8 mouse cellular contexts compared by ENCODE assay signal in the genomic region with DNA sequence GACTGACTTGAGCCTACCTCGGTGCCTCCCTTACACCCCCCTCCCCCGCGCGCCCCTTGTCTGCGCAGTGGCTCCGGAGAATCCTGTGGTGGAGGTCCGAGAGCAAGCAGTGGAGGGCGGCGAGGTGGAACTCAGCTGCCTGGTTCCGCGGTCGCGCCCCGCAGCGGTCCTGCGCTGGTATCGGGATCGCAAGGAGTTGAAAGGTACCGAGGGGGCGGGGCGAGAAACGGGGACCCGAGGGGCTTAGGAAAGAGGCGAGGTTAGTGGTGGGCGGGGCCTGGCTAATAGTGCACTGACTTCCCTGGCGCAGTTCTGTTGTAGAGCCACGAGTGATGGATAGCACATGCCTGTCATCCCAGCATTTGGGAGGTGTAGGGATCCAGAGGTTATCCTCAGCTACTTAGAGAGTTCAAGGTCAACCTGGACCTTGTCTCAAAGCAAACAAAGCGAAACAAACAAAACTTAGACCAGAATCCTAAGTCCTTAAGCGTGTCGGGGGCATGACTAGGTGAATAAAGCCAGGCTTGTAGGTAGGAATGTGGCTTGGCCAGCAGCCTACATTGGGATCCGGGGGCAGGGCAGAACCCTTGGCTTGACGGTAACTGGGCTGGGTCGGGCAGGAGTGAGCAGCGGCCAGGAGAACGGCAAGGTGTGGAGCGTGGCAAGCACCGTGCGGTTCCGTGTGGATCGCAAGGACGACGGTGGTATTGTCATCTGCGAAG. TPM values are rescaled to one million over a fixed set of nuclear protein-coding genes. Genes with fewer than 3 reads are reported as not detected.
A peak's percentile ranks its signal among the peaks of the same experiment; 100 is the strongest.
DNase-seq lines count a peak whose midpoint lies in the region; ATAC-seq and TF ChIP-seq lines count a peak whose summit lies in the region.

No protein-coding gene starts in this region.

- no peak overlapping the region for H3K9ac ChIP-seq in kidney, embryonic 14.5 days (ENCODE audit: low read depth, low read length)
- no peak overlapping the region for H3K9ac ChIP-seq in midbrain, embryonic 14.5 days (replicated peaks; ENCODE audit: low read length)

- no peak for TF ChIP-seq POLR2A in cerebellum, adult 2 months (IDR thresholded peaks at IDR 0.05; ENCODE audit: borderline replicate concordance, insufficient read depth, low read length)

- peak overlapping the region; percentile 29 for H3K4me3 ChIP-seq in kidney, embryonic 14.5 days (ENCODE audit: low read length)
- no peak overlapping the region for H3K4me3 ChIP-seq in midbrain, embryonic 14.5 days (replicated peaks; ENCODE audit: low read depth, low read length)
- no peak overlapping the region for H3K4me3 ChIP-seq in cerebellum, adult 2 months (replicated peaks; ENCODE audit: insufficient read depth, low read depth, low read length)

- ATAC-seq in kidney, embryonic 14.5 days (ENCODE audit: low FRiP score, low TSS enrichment), result peak; percentile 77
- ATAC-seq in midbrain, embryonic 14.5 days (ENCODE audit: low FRiP score, low TSS enrichment), result 0 out of 2 replicates have a peak, but pooled peaks have one; percentile 7

- peaks cover 13% of the 10 kb centered on the region; the same call in 1 of the 2 replicates for H3K4me1 ChIP-seq in kidney, embryonic 14.5 days (ENCODE audit: control insufficient read depth, insufficient read depth, low read length)
- H3K4me1 ChIP-seq in midbrain, embryonic 14.5 days (ENCODE audit: control insufficient read depth, insufficient read depth, low read length), result peaks cover 15% of the 10 kb centered on the region
- H3K4me1 ChIP-seq in cerebellum, adult 2 months (ENCODE audit: control insufficient read depth, insufficient read depth, low read length), result peaks cover 5% of the 10 kb centered on the region

- peak overlapping the region; percentile 43 for H3K4me2 ChIP-seq in kidney, embryonic 14.5 days (replicated peaks; ENCODE audit: low read depth, low read length)
- H3K4me2 ChIP-seq in midbrain, embryonic 14.5 days (ENCODE audit: low read length), result 0 out of 2 replicates have a peak overlapping the region, but pooled peaks have one; percentile 6

- peaks cover 17% of the 10 kb centered on the region for H3K27me3 ChIP-seq in kidney, embryonic 14.5 days (ENCODE audit: control insufficient read depth, insufficient read depth, low read length)
- no peaks in the 10 kb centered on the region for H3K27me3 ChIP-seq in midbrain, embryonic 14.5 days (ENCODE audit: control insufficient read depth, insufficient read depth, low read length)
- no peaks in the 10 kb centered on the region for H3K27me3 ChIP-seq in cerebellum, adult 2 months (ENCODE audit: control insufficient read depth, insufficient read depth, low read length)

- H3K36me3 ChIP-seq in kidney, embryonic 14.5 days (ENCODE audit: control insufficient read depth, insufficient read depth, low read length), result no peaks in the 10 kb centered on the region
- H3K36me3 ChIP-seq in midbrain, embryonic 14.5 days (ENCODE audit: control insufficient read depth, insufficient read depth, low read length), result peaks cover 55% of the 10 kb centered on the region

- no peak overlapping the region; the same call in 1 of the 2 replicates for H3K27ac ChIP-seq in kidney, embryonic 14.5 days (ENCODE audit: low read depth, low read length)
- H3K27ac ChIP-seq in midbrain, embryonic 14.5 days (replicated peaks; ENCODE audit: low read depth, low read length), result no peak overlapping the region
- no peak overlapping the region for H3K27ac ChIP-seq in cerebellum, adult 2 months (ENCODE audit: insufficient read depth, low read length)

- peak; percentile 30 for DNase-seq in adrenal gland, postnatal 14 days
- no peak for DNase-seq in adrenal gland, postnatal 10 days
- peak; percentile 66 for DNase-seq in embryo, embryonic 11 days
- DNase-seq in midbrain, embryonic 14.5 days, result no peak
- DNase-seq in cerebellum, adult 2 months, result no peak
- no peak for DNase-seq in urinary bladder, postnatal 25 days (ENCODE audit: low spot score)
- DNase-seq in left cerebral cortex, adult 11 months (ENCODE audit: low spot score), result no peak

- TF ChIP-seq CTCF in cerebellum, adult 2 months (IDR thresholded peaks at IDR 0.05; ENCODE audit: borderline replicate concordance, insufficient read depth, low read depth, low read length), result no peak

- 0 out of 2 replicates have a peak, but pooled peaks cover 3% of the 10 kb centered on the region for H3K9me3 ChIP-seq in kidney, embryonic 14.5 days (ENCODE audit: control insufficient read depth, low read length)
- no peaks in the 10 kb centered on the region for H3K9me3 ChIP-seq in midbrain, embryonic 14.5 days (ENCODE audit: control insufficient read depth, low read length)

- 10% methylated on average over 43 of the region's 43 CpGs for WGBS in kidney, embryonic 14.5 days
- WGBS in midbrain, embryonic 14.5 days, result 20% methylated on average over 43 of the region's 43 CpGs
- WGBS in cerebellum, adult 2 months, result 42% methylated on average over 43 of the region's 43 CpGs

RNA-seq across cellular contexts. Expression of a gene that starts 6.8 kb away (rescaled TPM):
- total RNA-seq in adrenal gland, postnatal 14 days (2021), result 6.1 and 7.5 TPM in 2 replicates
- 1 to 10 TPM; 6.0 to 9.1 TPM for total RNA-seq in adrenal gland, postnatal 10 days (2021)
- 54.5 and 70.3 TPM in 2 replicates for polyA plus RNA-seq in kidney, embryonic 14.5 days (2014; fragmentation: Nextera tagmentation; extraction: Ambion mirVana)
- polyA plus RNA-seq in midbrain, embryonic 14.5 days (2014; fragmentation: Nextera tagmentation; extraction: Ambion mirVana), result 216 and 303 TPM in 2 replicates
- 68.5 and 68.6 TPM in 2 replicates for polyA plus RNA-seq in cerebellum, adult 2 months (2012; rRNA removed)

RNA-seq across cellular contexts. Expression of a gene that starts 12.2 kb away (rescaled TPM):
- total RNA-seq in adrenal gland, postnatal 14 days (2021), result not detected in 2 replicates
- total RNA-seq in adrenal gland, postnatal 10 days (2021), result not detected
- polyA plus RNA-seq in kidney, embryonic 14.5 days (2014; fragmentation: Nextera tagmentation; extraction: Ambion mirVana), result 0.17 and 0.61 TPM in 2 replicates
- polyA plus RNA-seq in midbrain, embryonic 14.5 days (2014; fragmentation: Nextera tagmentation; extraction: Ambion mirVana), result 0.93 and 1.8 TPM in 2 replicates
- not detected in 2 replicates for polyA plus RNA-seq in cerebellum, adult 2 months (2012; rRNA removed)

RNA-seq across cellular contexts. Expression of a gene that starts 18.2 kb away (rescaled TPM):
- 5.7 and 6.4 TPM in 2 replicates for total RNA-seq in adrenal gland, postnatal 14 days (2021)
- 1 to 10 TPM; 6.4 to 8.6 TPM for total RNA-seq in adrenal gland, postnatal 10 days (2021)
- 1.5 and 5.9 TPM in 2 replicates for polyA plus RNA-seq in kidney, embryonic 14.5 days (2014; fragmentation: Nextera tagmentation; extraction: Ambion mirVana)
- polyA plus RNA-seq in midbrain, embryonic 14.5 days (2014; fragmentation: Nextera tagmentation; extraction: Ambion mirVana), result 26.2 and 63.4 TPM in 2 replicates
- polyA plus RNA-seq in cerebellum, adult 2 months (2012; rRNA removed), result 285 and 312 TPM in 2 replicates

RNA-seq across cellular contexts. Expression of a gene that starts 30.5 kb away (rescaled TPM):
- total RNA-seq in adrenal gland, postnatal 14 days (2021), result 18.9 and 20.4 TPM in 2 replicates
- total RNA-seq in adrenal gland, postnatal 10 days (2021), result 10 to 100 TPM; 17.6 to 23.3 TPM
- polyA plus RNA-seq in kidney, embryonic 14.5 days (2014; fragmentation: Nextera tagmentation; extraction: Ambion mirVana), result 5.0 and 9.5 TPM in 2 replicates
- polyA plus RNA-seq in midbrain, embryonic 14.5 days (2014; fragmentation: Nextera tagmentation; extraction: Ambion mirVana), result 24.6 and 30.3 TPM in 2 replicates
- polyA plus RNA-seq in cerebellum, adult 2 months (2012; rRNA removed), result 37.0 and 38.3 TPM in 2 replicates

RNA-seq across cellular contexts. Expression of a gene that starts 37.7 kb away (rescaled TPM):
- 5.2 and 7.9 TPM in 2 replicates for total RNA-seq in adrenal gland, postnatal 14 days (2021)
- 1 to 10 TPM; 6.7 to 9.4 TPM for total RNA-seq in adrenal gland, postnatal 10 days (2021)
- polyA plus RNA-seq in kidney, embryonic 14.5 days (2014; fragmentation: Nextera tagmentation; extraction: Ambion mirVana), result 14.1 TPM in 2 replicates
- 1.1 and 2.6 TPM in 2 replicates for polyA plus RNA-seq in midbrain, embryonic 14.5 days (2014; fragmentation: Nextera tagmentation; extraction: Ambion mirVana)
- 0.79 and 0.97 TPM in 2 replicates for polyA plus RNA-seq in cerebellum, adult 2 months (2012; rRNA removed)

Comparison
In these comparisons a context has a peak if more than half of its experiments do, and no peak if none do; other contexts are left out.
1. DNase-seq: peak in adrenal gland, postnatal 14 days (single experiment) and embryo, embryonic 11 days (single experiment); none in adrenal gland, postnatal 10 days (single experiment), midbrain, embryonic 14.5 days (single experiment), cerebellum, adult 2 months (0 of 2), urinary bladder, postnatal 25 days (single experiment) and left cerebral cortex, adult 11 months (single experiment).